In the genomic region with DNA sequence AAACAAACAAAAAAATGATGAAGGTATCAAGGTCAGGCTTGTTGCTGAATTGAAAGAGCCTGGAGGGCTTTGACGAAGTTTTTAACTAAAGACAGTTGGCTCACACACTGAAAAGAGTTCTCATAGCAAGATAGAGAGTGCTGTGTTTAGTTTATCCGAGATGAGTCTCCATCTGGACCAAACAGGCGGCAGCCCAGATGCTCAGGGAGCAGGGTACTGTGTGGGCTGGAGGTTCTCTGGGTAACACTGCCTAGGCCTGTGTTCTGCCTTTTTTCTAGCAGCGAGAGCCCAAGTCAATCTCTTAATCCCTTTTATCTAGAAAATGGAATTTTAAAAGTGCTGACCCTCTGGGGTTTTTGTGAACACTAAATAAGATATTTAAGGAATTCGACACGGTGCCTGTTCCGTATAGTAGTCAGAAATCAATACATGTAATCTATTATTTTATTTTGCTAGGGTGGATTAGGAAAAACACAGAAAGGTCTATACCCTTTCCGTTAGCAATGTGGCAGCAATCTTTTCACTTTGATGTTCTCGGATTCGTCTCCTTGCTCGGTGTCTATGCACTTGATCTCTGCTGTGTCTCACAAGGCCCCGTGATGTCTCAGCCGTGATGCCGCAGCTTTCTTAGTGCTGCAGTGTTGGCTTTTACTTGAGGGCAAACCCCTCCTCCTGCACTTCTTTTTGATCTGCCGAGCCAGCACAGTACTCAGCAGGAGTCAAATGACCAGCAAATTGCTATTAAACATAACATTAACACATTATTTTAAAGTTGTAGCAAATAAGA, we compare ENCODE assay signal across 19 mouse cellular contexts. TPM values are rescaled to one million over a fixed set of nuclear protein-coding genes. Genes with fewer than 3 reads are reported as not detected.
A peak's percentile ranks its signal among the peaks of the same experiment; 100 is the strongest.
DNase-seq lines count a peak whose midpoint lies in the region; ATAC-seq and TF ChIP-seq lines count a peak whose summit lies in the region.
"Had no signal": no experiment of that assay in that cellular context is flagged by ENCODE, and none has a peak within 500 bp of the region (broad histone marks: within the 10 kb centered on the region; RNA-seq: fewer than 3 reads in every experiment).

No protein-coding gene starts in this region.

- no peaks in the 10 kb centered on the region for H3K27me3 ChIP-seq in heart, adult 2 months (ENCODE audit: control insufficient read depth, insufficient read depth, low read length)
- no peaks in the 10 kb centered on the region for H3K27me3 ChIP-seq in embryonic facial prominence, embryonic 10.5 days (replicated peaks; ENCODE audit: low read depth, poor library complexity, severe bottlenecking)
- peaks cover 74% of the 10 kb centered on the region for H3K27me3 ChIP-seq in midbrain, embryonic 12.5 days
- H3K27me3 ChIP-seq: liver, embryonic 13.5 days; neural tube, embryonic 12.5 days had no signal

- no peak for TF ChIP-seq POLR2A in heart, adult 2 months (IDR thresholded peaks at IDR 0.05; ENCODE audit: insufficient read depth, low read depth, low read length)

- H3K9me3 ChIP-seq in embryonic facial prominence, embryonic 10.5 days: no peaks in the 10 kb centered on the region
- no peaks in the 10 kb centered on the region for H3K9me3 ChIP-seq in midbrain, embryonic 12.5 days
- H3K9me3 ChIP-seq: G1E; liver, embryonic 13.5 days; neural tube, embryonic 12.5 days had no signal

- peak; percentile 88 for ATAC-seq in midbrain, embryonic 12.5 days (ENCODE audit: low FRiP score, low read depth)
- ATAC-seq: lung, postnatal 0 days had no signal

- no peaks in the 10 kb centered on the region for H3K36me3 ChIP-seq in heart, adult 2 months (ENCODE audit: control insufficient read depth, insufficient read depth, low read length)
- H3K36me3 ChIP-seq in embryonic facial prominence, embryonic 10.5 days (replicated peaks): no peaks in the 10 kb centered on the region
- no peaks in the 10 kb centered on the region for H3K36me3 ChIP-seq in midbrain, embryonic 12.5 days
- H3K36me3 ChIP-seq: G1E; liver, embryonic 13.5 days; neural tube, embryonic 12.5 days had no signal

- intact Hi-C loops in heart, adult 2 months (cut with DNase I): no loop called here

- no peaks in the 10 kb centered on the region for H3K79me2 ChIP-seq in heart, adult 2 months (replicated peaks; ENCODE audit: control insufficient read depth, insufficient read depth, low read length)

- H3K4me1 ChIP-seq in heart, adult 2 months (ENCODE audit: control insufficient read depth, insufficient read depth, low read length): no peaks in the 10 kb centered on the region
- 0 out of 2 replicates have a peak, but pooled peaks cover 3% of the 10 kb centered on the region for H3K4me1 ChIP-seq in embryonic facial prominence, embryonic 10.5 days
- H3K4me1 ChIP-seq in midbrain, embryonic 12.5 days: 0 out of 2 replicates have a peak, but pooled peaks cover 3% of the 10 kb centered on the region
- H3K4me1 ChIP-seq: liver, embryonic 13.5 days; neural tube, embryonic 12.5 days had no signal

- no peak for TF ChIP-seq EP300 in heart, adult 2 months (IDR thresholded peaks at IDR 0.05; ENCODE audit: insufficient read depth, low read depth, low read length)

- no peak overlapping the region for H3K27ac ChIP-seq in heart, adult 2 months
- H3K27ac ChIP-seq in embryonic facial prominence, embryonic 10.5 days (replicated peaks): no peak overlapping the region
- H3K27ac ChIP-seq in midbrain, embryonic 12.5 days (replicated peaks): no peak overlapping the region
- H3K27ac ChIP-seq: liver, embryonic 13.5 days; neural tube, embryonic 12.5 days had no signal

- WGBS in heart, adult 2 months: 65% methylated on average over 15 of the region's 15 CpGs
- WGBS in embryonic facial prominence, embryonic 10.5 days: 53% methylated on average over 15 of the region's 15 CpGs
- 19% methylated on average over 15 of the region's 15 CpGs for WGBS in midbrain, embryonic 12.5 days

- H3K4me2 ChIP-seq in midbrain, embryonic 12.5 days (replicated peaks): no peak overlapping the region
- H3K4me2 ChIP-seq: liver, embryonic 13.5 days; neural tube, embryonic 12.5 days had no signal

- no peak overlapping the region for H3K9ac ChIP-seq in heart, adult 2 months (ENCODE audit: low read depth, low read length)
- H3K9ac ChIP-seq in midbrain, embryonic 12.5 days (replicated peaks): no peak overlapping the region
- H3K9ac ChIP-seq: liver, embryonic 13.5 days; neural tube, embryonic 12.5 days had no signal

- TF ChIP-seq CTCF in heart, adult 2 months (IDR thresholded peaks at IDR 0.05): no peak

- H3K4me3 ChIP-seq in heart, adult 2 months: no peak overlapping the region
- no peak overlapping the region for H3K4me3 ChIP-seq in embryonic facial prominence, embryonic 10.5 days
- no peak overlapping the region for H3K4me3 ChIP-seq in midbrain, embryonic 12.5 days
- H3K4me3 ChIP-seq: liver, embryonic 13.5 days; neural tube, embryonic 12.5 days had no signal

- DNase-seq in heart, adult 11 months: peak; percentile 31
- no peak for DNase-seq in heart, adult 2 months
- DNase-seq in embryonic facial prominence, embryonic 10.5 days (ENCODE audit: low spot score): peak; percentile 10
- DNase-seq in layer of hippocampus, adult 18-20 months (ENCODE audit: low spot score in 2 of 2): peak; percentile 68 to 90
- no peak for DNase-seq in spleen, adult 12 weeks (ENCODE audit: low spot score)
- DNase-seq in adrenal gland, adult 8-10 months: no peak
- no peak for DNase-seq in adrenal gland, postnatal 4 days (ENCODE audit: low spot score in 2 of 2)
- DNase-seq: adrenal gland, postnatal 36 days; cerebellum, adult 11 months; heart, postnatal 14 days; liver, embryonic 13.5 days; thymus, adult 2 months had no signal

RNA-seq across cellular contexts. Expression of gene Ccdc54, which starts 17.0 kb away (rescaled TPM):
- total RNA-seq in heart, adult 2 months (2021): not detected
- 0.14 and 0.20 TPM in 2 replicates for polyA plus RNA-seq in heart, adult 2 months (2012; rRNA removed)
- polyA plus RNA-seq in embryonic facial prominence, embryonic 10.5 days (2016; fragmentation: Nextera tagmentation; extraction: Ambion mirVana): not detected in 2 replicates
- total RNA-seq in layer of hippocampus, adult 18-20 months (2021): not detected
- polyA plus RNA-seq in midbrain, embryonic 12.5 days (2016; fragmentation: Nextera tagmentation; extraction: Ambion mirVana): not detected in 2 replicates
- total RNA-seq in adrenal gland, adult 8-10 months (2022): not detected
- total RNA-seq in adrenal gland, postnatal 4 days (2021): not detected
- total RNA-seq: adrenal gland, postnatal 36 days; gastrocnemius, adult 8-10 months; heart, postnatal 14 days; left cerebral cortex, postnatal 36 days had no signal
- polyA plus RNA-seq: G1E; kidney, embryonic 16.5 days; liver, embryonic 13.5 days; lung, postnatal 0 days; neural tube, embryonic 12.5 days; thymus, adult 2 months had no signal

Comparison
In these comparisons a context has a peak if more than half of its experiments do, and no peak if none do; other contexts are left out.
1. DNase-seq: peak in heart, adult 11 months (single experiment), embryonic facial prominence, embryonic 10.5 days (single experiment) and layer of hippocampus, adult 18-20 months (2 of 2); none in heart, adult 2 months (0 of 2), spleen, adult 12 weeks (single experiment), adrenal gland, adult 8-10 months (single experiment) and adrenal gland, postnatal 4 days (0 of 2).